Mouse (Mus musculus) lung, adult 2 months (tissue): Measurements from ENCODE around the gene Mtg2.
A peak's percentile ranks its signal among the peaks of the same experiment; 100 is the strongest.

Source experiments
- CTCF ChIP-seq: fragments of 200-500 bp; IDR thresholded peaks from 2 replicates; pipeline ENCODE4 v1.5.1; 2011; ENCODE audit warnings: mild to moderate bottlenecking, low read length, control low read depth; ENCODE audit not compliant: insufficient read depth
- POLR2A ChIP-seq: fragments of 200-500 bp; IDR thresholded peaks from 2 replicates; pipeline ENCODE4 v1.6.1; 2011; ENCODE audit warnings: low read depth, mild to moderate bottlenecking, control low read depth, low read length, borderline replicate concordance; ENCODE audit errors: extremely low read depth

DNA sequence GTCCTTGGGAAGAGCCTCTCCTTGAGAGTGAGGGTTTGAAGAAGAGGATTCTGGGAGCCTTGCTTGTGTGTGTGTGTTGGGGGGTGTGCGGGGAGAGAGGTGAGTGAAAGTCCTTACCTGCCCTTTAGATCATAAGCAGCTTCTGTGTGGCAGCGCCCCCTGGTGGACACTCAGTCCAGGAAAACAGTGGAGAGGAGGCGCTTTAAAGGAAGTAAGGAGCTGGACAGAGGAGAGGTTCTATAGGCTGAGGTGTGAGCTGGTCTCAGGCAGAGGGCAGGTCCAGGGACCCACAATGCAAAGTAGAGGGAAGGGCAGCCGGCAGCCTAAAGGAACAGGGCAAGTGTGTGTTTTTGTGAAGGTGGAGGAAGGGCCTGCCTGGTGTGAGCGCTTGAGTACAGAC is 19.4 kb upstream of the Mtg2 start:
- no peak for TF ChIP-seq POLR2A
- TF ChIP-seq CTCF: peak; percentile 87
